Mouse (Mus musculus): ENCODE results near the gene Foxp1.
A peak's percentile ranks its signal among the peaks of the same experiment; 100 is the strongest.

Gene Foxp1

DNA sequence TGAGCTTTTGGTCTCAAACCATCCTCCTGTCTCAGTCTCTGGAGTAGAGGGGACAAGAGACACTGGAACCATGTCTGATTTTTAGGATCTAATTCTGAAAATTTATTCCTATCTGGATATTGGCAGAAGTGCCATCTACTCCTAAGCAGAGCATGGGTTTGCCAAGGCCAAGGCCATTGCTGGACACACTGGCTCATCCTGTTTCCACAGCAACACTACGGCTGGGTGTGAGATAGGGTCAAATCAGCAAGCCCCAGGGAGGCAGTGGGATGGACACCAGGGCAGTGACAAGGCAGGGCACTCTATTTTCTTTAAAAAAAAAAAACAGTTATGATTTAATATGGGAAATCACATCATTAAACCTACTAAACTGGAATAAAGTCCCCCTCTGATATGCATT lies 405.1 kb downstream of the Foxp1 start:
- DNase-seq: no peak

DNA sequence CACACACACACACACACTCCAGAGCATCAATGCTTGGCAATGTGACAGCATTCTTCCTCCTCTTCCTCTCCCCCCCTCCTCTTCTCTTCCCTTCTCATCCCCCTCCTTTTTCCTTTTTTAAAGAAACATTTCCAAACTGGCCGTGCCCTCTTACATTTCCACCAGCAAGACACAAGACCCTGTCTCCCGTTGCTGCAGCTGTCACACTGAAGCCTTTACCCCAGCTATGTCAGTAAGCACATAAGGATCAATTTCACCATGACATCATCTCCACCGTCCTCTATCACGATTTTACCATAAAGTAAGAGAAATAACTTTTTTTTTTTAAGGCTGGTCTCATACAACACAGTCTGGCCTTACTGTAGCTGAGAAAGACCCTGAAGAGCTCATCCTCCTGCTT lies 410.7 kb downstream of the Foxp1 start:
- no peak for DNase-seq

DNA sequence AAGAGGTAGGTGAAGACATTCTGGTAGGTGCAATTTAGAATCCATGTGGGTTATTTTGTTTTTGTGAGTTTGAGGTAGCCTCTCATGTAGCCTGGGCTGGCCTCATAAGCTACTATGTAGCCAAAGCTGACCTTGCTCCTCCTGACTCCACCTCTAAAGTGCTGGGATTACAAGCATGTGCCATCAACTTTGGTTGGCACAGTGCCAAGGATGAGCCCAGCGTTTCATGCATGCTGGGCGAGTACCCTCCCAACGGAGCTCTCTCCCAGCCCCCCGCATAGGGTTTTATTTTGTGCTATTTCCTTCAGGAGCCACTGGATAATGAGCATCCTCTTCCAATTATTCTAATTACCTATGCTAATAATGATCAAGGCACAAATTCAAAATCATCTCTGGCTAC lies 414.1 kb downstream of the Foxp1 start:
- no peak for DNase-seq

DNA sequence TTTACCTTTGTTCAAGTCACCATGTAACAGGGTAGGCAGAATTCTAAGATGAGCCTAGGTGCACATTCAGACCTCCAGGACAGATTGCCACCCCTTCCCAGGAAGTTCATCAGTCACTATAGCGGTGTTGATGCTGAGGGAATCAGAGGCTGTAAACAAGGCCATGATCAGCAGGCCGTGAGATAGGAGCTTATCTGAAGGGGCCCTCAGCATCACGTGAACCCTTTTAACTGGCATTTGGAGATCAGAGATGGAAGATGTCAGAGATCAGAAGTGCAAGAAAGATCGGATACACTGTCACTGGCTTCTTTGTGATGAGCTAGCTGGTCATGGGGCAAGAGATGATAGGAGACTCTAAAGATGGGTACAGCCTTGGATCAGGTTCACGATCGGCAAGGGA lies 414.8 kb downstream of the Foxp1 start:
- DNase-seq: no peak

DNA sequence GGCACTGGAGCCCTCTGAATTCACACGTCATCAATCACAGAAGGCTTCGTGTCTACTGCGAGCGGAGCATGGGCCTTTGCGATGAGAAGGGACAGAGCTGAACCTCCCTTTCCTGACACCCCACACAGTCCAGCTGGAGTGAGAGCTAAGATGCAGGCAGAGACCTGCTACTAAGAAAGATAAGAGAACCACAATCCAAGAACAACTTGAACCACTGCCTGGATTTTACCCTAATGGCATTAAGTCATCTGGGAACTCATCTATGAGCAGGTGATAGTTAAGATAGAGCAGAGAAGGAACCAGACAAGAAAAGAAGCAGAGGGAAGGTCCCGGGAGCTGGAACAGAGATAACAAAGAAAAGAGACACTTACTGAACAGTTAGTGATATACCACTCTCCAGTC lies 415.4 kb downstream of the Foxp1 start:
- DNase-seq: no peak

DNA sequence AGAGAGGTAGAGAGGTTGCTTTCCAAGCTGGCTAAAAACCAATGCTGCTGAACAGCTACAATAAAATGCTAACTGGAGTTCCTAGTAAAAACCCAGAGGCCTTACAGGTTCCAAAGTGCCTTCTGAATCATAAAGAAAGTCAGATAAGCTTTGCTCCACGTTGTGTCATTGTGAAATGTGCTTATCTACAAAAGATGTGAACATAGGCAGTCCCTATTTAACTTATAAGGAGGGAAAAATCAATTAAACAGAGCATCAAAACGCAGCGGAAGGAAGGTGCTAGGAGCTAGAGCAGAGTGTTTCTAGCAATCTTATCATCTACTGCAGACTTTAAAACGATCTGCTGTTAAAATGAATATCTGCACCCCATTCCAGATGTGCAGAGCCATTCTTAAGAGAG lies 416.5 kb downstream of the Foxp1 start:
- DNase-seq: no peak

GRCm38 (mm10) chr6:99104446-99104845 lies 418.1 kb downstream of the Foxp1 start:
- DNase-seq: no peak

GRCm38 (mm10) chr6:99103911-99104310 lies 418.6 kb downstream of the Foxp1 start:
- no peak for DNase-seq

DNA sequence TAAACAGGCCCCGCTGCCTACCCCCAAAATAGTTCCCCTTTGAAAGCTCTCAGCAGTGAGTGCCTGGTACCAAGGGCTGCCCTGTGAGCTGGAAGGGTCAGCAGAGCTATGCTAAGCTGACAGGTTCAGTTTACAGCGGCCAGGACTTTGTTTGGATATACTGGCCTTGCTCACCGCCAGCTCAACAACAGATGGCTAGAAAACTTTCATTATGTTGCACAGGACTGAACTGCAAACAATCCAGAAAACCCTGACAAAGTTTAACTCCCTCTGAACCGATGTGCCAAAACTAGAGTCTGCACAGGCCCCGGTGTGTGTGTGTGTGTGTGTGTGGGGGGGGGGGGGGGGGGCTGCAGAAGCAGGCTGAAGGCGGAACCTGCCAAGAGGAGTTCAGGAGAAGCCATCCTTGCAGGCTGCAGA lies 421.0 kb downstream of the Foxp1 start:
- peak; percentile 26 to 44 for DNase-seq

- DNase-seq: no peak
These were observed 422.2 kb downstream of the Foxp1 start for GRCm38 (mm10) chr6:99100331-99100730.

DNA sequence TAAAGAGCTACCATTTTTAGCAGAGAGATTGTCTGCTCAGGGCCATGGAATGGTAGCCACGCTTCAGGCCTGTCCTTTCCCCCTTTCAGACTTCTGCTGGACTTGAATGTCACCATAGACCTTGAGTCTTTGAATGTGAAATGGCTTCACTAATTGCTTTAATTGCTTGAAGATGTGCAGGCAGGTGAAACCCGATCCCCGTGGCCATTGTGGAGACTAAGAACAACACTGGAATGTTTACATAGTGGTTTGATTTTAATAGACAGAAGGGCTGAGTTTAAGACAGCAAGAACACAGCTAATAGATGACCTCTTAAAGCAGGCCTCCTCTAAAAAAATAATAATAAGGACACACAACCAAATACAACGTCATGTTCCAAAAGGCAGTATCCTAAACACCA lies 422.7 kb downstream of the Foxp1 start:
- DNase-seq: peak in 1 of 2 experiments; percentile 38

DNA sequence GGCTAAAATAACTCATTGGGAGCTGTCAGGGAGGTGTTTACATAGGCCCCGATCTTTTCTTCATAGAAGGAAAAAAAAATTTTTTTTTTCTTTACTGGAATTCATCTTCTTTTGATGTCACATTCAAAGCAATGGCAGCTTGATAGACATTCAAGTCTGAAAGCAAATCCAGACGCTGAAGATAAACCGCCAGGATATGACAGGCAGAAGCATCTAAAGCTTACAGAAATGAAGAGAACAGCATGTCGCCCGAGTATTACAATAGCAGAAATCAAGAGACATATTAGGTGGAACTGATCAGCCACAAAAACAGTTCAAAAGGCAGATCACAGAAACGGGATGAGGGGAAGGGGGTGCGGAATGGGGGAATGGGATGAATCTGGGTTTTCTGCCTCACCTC lies 425.3 kb downstream of the Foxp1 start:
- DNase-seq: no peak

DNA sequence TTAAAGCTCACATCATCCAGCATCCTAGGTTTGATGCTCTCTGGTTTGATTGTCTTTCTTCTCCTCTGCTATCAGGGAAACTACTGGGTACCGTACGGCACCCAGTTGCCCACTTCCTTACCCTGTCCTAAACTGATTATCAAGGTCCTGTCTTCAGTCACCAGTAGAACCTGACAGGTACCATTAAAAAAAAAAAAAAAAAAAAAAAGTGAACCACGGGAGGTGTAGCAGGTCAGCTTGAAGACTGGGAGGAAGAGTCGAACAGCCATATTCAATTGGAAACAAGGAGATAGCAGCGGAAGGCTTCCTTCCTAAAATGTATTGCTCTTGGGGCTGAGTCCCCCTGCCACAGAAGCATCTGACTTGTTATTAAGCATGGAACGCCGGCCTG lies 425.8 kb downstream of the Foxp1 start:
- no peak for DNase-seq

- DNase-seq: peak; percentile 52 to 71
These were observed 426.3 kb downstream of the Foxp1 start for GRCm38 (mm10) chr6:99096105-99096775.

- peak; percentile 20 to 45 for DNase-seq
These were observed 427.1 kb downstream of the Foxp1 start for GRCm38 (mm10) chr6:99095185-99096104.

DNA sequence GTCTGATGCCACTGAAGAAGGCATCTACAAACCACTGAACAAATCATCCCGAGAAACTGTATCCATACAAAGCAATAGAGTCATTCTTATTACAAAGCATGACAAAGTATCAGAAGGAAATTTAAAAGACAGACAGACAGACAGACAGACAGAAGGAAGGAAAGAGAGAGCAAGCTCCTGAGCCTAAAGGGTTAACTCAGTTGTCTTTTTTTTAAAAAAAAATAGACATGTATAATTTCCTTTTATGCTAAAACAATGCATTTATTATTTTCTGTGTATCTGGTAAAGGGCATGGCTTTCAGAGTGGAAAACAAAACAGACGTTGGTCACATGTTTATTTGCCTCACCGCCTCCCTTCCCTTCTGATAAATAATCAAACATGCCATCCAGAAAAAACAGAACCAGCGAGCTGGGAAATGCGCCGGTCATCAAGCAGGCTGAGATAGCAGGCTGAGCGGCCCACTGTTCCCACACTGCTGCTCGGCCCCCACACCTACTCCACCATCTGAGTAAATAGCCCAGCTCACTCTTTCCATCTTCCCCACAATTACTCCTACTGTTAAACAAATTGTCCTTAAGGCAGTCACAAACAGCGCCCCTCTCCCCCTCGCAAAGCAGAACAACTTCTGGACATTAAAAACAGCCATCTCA lies 428.1 kb downstream of the Foxp1 start:
- DNase-seq: peak; percentile 26 to 54

- DNase-seq: no peak
These were observed 428.7 kb downstream of the Foxp1 start for GRCm38 (mm10) chr6:99093856-99094255.

DNA sequence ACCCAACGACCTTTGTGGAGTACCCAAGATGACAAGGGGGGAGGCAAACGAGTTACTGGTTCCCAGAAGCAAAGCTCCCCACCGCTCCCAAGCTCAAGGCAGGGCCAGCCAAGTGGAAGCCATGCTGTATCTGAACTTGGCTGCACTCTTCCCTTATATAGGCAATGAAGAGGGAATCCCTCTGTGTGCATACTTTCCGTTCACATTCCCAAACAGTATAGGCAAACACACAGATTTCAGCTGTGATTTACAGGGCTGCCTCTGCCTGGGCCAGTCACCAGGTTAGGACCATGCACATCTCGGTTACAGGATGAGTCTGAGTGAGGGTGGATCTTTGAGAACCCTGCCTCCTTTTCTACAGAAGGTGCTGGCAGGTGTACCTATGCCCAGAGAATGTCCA lies 429.3 kb downstream of the Foxp1 start:
- no peak for DNase-seq

GRCm38 (mm10) chr6:99091799-99092198 lies 430.7 kb downstream of the Foxp1 start:
- DNase-seq: no peak

- no peak for DNase-seq
These were observed 434.9 kb downstream of the Foxp1 start for GRCm38 (mm10) chr6:99087598-99087997.

DNA sequence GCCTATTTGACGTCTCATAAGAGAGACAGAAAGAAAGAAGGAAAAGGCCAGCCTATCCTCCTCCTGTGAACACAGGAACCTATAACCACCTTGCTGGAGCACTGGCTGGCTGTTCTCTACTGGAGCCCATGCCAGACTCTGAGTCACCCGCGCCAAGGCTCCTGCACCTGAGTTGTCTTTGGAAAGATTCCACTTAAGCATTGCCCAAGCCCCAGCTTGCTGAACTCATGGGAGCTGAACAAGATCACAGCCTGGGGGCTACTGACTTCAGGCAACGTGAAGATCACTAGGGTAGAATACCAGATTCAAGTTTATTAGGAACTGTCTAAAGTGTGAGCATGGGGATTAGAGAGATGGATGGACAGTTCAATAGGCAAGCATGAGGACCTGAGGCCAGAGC lies 437.6 kb downstream of the Foxp1 start:
- no peak for DNase-seq

DNA sequence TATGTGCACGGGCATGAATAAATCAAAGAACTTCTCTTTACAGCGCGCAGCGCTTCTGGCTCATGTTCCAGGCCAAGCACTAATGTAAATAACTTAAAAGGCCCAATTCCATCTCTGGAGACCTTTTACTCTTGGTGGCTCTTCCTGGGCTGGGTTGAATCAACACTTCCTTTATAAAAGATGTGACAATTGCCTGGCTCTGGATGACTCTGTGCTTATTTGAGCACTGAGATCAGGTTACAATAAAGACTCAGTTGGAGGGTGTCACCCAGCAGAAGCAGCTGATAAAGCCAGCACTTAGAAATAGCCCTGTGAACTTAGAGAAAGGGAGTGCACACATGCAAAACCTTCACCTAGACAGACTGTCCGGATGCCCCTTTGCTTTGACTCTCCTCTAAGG lies 441.3 kb downstream of the Foxp1 start:
- no peak for DNase-seq

DNA sequence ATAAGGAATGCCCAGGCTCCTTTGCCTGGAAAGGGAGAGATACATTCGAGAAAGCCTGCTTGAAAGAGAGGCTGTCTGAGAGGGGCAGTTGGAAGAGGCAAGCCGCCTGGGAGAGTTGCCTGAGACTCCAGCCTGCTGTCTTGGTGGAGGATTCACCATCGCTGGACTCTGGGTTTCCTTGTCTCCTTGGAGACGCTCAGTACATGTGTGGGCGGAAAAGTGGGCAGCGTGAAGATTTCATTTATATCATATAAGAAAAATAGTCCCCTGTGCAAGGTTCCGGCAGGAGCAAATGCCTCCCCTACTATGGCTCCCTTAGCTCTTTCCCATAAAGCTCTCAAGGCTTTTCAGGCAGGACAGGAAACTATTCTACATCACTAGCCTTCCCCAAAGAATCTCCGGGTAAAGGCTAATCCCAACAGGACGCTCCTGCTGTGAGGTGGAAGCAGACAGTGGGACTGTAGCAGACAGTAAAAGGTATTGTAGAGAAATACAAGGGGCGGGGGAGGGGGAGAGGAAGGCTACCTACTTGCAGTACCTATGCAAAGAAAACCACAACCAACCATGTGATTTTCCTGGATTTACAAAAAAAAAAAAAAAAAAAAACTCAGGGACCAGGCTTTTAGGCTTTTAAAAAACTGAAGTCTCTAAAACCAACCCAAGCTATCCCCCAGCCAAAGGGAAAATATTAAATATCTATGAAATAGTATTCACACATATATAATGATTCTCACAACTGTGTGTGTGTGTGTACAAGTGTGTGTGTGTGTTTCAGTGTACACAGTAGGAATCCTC lies 443.3 kb downstream of the Foxp1 start:
- no peak for DNase-seq

Measured in kidney, postnatal 4 days (tissue).